Mouse (Mus musculus) bone marrow macrophage, adult 2 months (primary cell): ENCODE measurements around the gene Cpvl. TPM values are rescaled to one million over a fixed set of nuclear protein-coding genes. Genes with fewer than 3 reads are reported as not detected.

Experiments
- H3K27ac ChIP-seq: 2 replicates; pipeline ENCODE4 v1.5.1; 2012; ENCODE audit warnings: low read depth, low read length; ENCODE audit not compliant: insufficient read depth
- H3K4me1 ChIP-seq: 2 replicates; pipeline ENCODE4 v1.6.1; 2012; ENCODE audit warnings: low read length; ENCODE audit not compliant: control insufficient read depth, insufficient read depth
- H3K4me3 ChIP-seq: 2 replicates; pipeline ENCODE4 v1.5.1; 2012; ENCODE audit warnings: mild to moderate bottlenecking, low read length, moderate library complexity; ENCODE audit not compliant: insufficient read depth
- CTCF ChIP-seq: IDR thresholded peaks from 2 replicates; pipeline ENCODE4 v1.5.1; 2012; ENCODE audit warnings: low read depth, mild to moderate bottlenecking, low read length, moderate library complexity
- POLR2A ChIP-seq: IDR thresholded peaks from 2 replicates; pipeline ENCODE4 v1.6.1; 2012; ENCODE audit warnings: mild to moderate bottlenecking, low read depth, low read length, borderline replicate concordance
- polyA plus RNA-seq: library from polyadenylated mRNA; stranded (reverse); fragments of >200 nt; gene quantifications from 2 replicates; pipeline ENCODE4 v1.2.4, GENCODE M21; 2012; ENCODE audit not compliant: missing spikeins, insufficient read depth, insufficient read length

Gene Cpvl
- polyA plus RNA-seq, 1 experiment, result not detected

GRCm38 (mm10) chr6:53944417-53944816, 34.1 kb downstream of the Cpvl start:
- Histone ChIP-seq H3K4me3 (no peak overlapping the region), H3K4me1 (peaks cover 17% of the 10 kb centered on the region), H3K27ac (no peak overlapping the region)
- no peak for TF ChIP-seq CTCF
- TF ChIP-seq POLR2A, result no peak

- Histone ChIP-seq H3K4me3 (no peak overlapping the region), H3K4me1 (no peaks in the 10 kb centered on the region), H3K27ac (no peak overlapping the region)
- TF ChIP-seq CTCF (no peak), POLR2A (no peak)
Observed at GRCm38 (mm10) chr6:53942190-53942831, 36.2 kb downstream of the Cpvl start.

- Histone ChIP-seq H3K4me1 (no peaks in the 10 kb centered on the region), H3K4me3 (no peak overlapping the region), H3K27ac (no peak overlapping the region)
- TF ChIP-seq POLR2A (no peak), CTCF (no peak)
Observed at GRCm38 (mm10) chr6:53939752-53940151, 38.7 kb downstream of the Cpvl start.

GRCm38 (mm10) chr6:53938942-53939341, 39.5 kb downstream of the Cpvl start:
- Histone ChIP-seq H3K4me3 (no peak overlapping the region), H3K27ac (no peak overlapping the region), H3K4me1 (no peaks in the 10 kb centered on the region)
- no peak for TF ChIP-seq POLR2A
- no peak for TF ChIP-seq CTCF

- TF ChIP-seq CTCF (no peak), POLR2A (no peak)
- Histone ChIP-seq H3K4me3 (no peak overlapping the region), H3K27ac (no peak overlapping the region), H3K4me1 (no peaks in the 10 kb centered on the region)
Observed at GRCm38 (mm10) chr6:53937143-53938134, 41.0 kb downstream of the Cpvl start.

GRCm38 (mm10) chr6:53931605-53932004, 46.9 kb downstream of the Cpvl start:
- no peaks in the 10 kb centered on the region for H3K4me1 ChIP-seq
- TF ChIP-seq CTCF (no peak), POLR2A (no peak)
- H3K27ac ChIP-seq, result no peak overlapping the region
- H3K4me3 ChIP-seq, result no peak overlapping the region

- Histone ChIP-seq H3K4me1 (no peaks in the 10 kb centered on the region), H3K4me3 (no peak overlapping the region), H3K27ac (no peak overlapping the region)
- TF ChIP-seq CTCF, result no peak
- no peak for TF ChIP-seq POLR2A
Observed at GRCm38 (mm10) chr6:53929858-53930257, 48.6 kb downstream of the Cpvl start.

GRCm38 (mm10) chr6:53926197-53926596, 52.3 kb downstream of the Cpvl start:
- TF ChIP-seq POLR2A (no peak), CTCF (no peak)
- no peak overlapping the region for H3K4me3 ChIP-seq
- no peaks in the 10 kb centered on the region for H3K4me1 ChIP-seq
- no peak overlapping the region for H3K27ac ChIP-seq

- TF ChIP-seq CTCF, result no peak
- H3K27ac ChIP-seq, result no peak overlapping the region
- H3K4me3 ChIP-seq, result no peak overlapping the region
- no peaks in the 10 kb centered on the region for H3K4me1 ChIP-seq
Observed at GRCm38 (mm10) chr6:53925192-53925591, 53.3 kb downstream of the Cpvl start.

GRCm38 (mm10) chr6:53920041-53920440, 58.4 kb downstream of the Cpvl start:
- H3K27ac ChIP-seq, result no peak overlapping the region
- H3K4me3 ChIP-seq, result no peak overlapping the region
- no peak for TF ChIP-seq POLR2A
- no peak for TF ChIP-seq CTCF
- H3K4me1 ChIP-seq, result no peaks in the 10 kb centered on the region
